Mouse (Mus musculus): ENCODE measurements around the gene Pcdh20. TPM values are rescaled to one million over a fixed set of nuclear protein-coding genes. Genes with fewer than 3 reads are reported as not detected.

Pcdh20 gene
- polyA plus RNA-seq (2015; fragmentation: Nextera tagmentation; extraction: Ambion mirVana) = 6.5 and 7.0 TPM in 2 replicates

GRCm38 (mm10) chr14:88470495-88471434, at the start of gene Pcdh20:
TSS of gene Pcdh20 (minus strand) at chr14:88471396.
- peak within 1 kb of the TSS; percentile 92 for H3K4me2 ChIP-seq (replicated peaks)
- WGBS = 1% methylated on average over 29 of the region's 29 CpGs
- peak within 1 kb of the TSS; percentile 53 for H3K4me3 ChIP-seq
- no peaks in the 10 kb centered on the region for H3K27me3 ChIP-seq
- no peak within 1 kb of the TSS for H3K27ac ChIP-seq (replicated peaks)
- H3K9me3 ChIP-seq = no peaks in the 10 kb centered on the region
- no peaks in the 10 kb centered on the region for H3K36me3 ChIP-seq
- peaks cover 25% of the 10 kb centered on the region for H3K4me1 ChIP-seq
- peak; percentile 80 for ATAC-seq (replicated peaks)
- peak within 1 kb of the TSS; percentile 48 for H3K9ac ChIP-seq (replicated peaks)

GRCm38 (mm10) chr14:88479909-88480308, 8.7 kb upstream of the Pcdh20 start:
- peak; percentile 64 for ATAC-seq (replicated peaks)
- Histone ChIP-seq H3K27ac (replicated peaks) (no peak overlapping the region), H3K36me3 (no peaks in the 10 kb centered on the region), H3K27me3 (no peaks in the 10 kb centered on the region), H3K9ac (replicated peaks) (no peak overlapping the region), H3K4me1 (no peaks in the 10 kb centered on the region), H3K4me2 (replicated peaks) (no peak overlapping the region), H3K9me3 (no peaks in the 10 kb centered on the region), H3K4me3 (no peak overlapping the region)
- 35% methylated on average over 3 of the region's 3 CpGs for WGBS

- WGBS = 1% methylated on average over 9 of the region's 9 CpGs
- Histone ChIP-seq H3K4me1 (peaks cover 27% of the 10 kb centered on the region), H3K27me3 (no peaks in the 10 kb centered on the region), H3K9ac (replicated peaks) (peak overlapping the region; percentile 48; the same call in 1 of the 2 replicates), H3K4me2 (replicated peaks) (peak overlapping the region; percentile 92), H3K27ac (replicated peaks) (no peak overlapping the region), H3K9me3 (no peaks in the 10 kb centered on the region), H3K36me3 (no peaks in the 10 kb centered on the region), H3K4me3 (peak overlapping the region; percentile 53)
- peak; percentile 20; the same call in 1 of the 2 replicates for ATAC-seq (replicated peaks)
These were observed 1.2 kb downstream of the Pcdh20 start for GRCm38 (mm10) chr14:88469956-88470355.

GRCm38 (mm10) chr14:88469361-88469760, 1.8 kb downstream of the Pcdh20 start:
- WGBS = 1% methylated on average over 18 of the region's 18 CpGs
- no peaks in the 10 kb centered on the region for H3K27me3 ChIP-seq
- no peaks in the 10 kb centered on the region for H3K9me3 ChIP-seq
- peak overlapping the region; percentile 38 for H3K9ac ChIP-seq (replicated peaks)
- H3K4me3 ChIP-seq = peak overlapping the region; percentile 53
- no peaks in the 10 kb centered on the region for H3K36me3 ChIP-seq
- no peak overlapping the region for H3K27ac ChIP-seq (replicated peaks)
- peak overlapping the region; percentile 92 for H3K4me2 ChIP-seq (replicated peaks)
- H3K4me1 ChIP-seq = peaks cover 27% of the 10 kb centered on the region
- ATAC-seq (replicated peaks) = peak; percentile 74

GRCm38 (mm10) chr14:88466416-88466815, 4.8 kb downstream of the Pcdh20 start:
- H3K4me1 ChIP-seq = peaks cover 34% of the 10 kb centered on the region
- 64% methylated on average over 1 of the region's 1 CpGs for WGBS
- no peak for ATAC-seq (replicated peaks)
- no peaks in the 10 kb centered on the region for H3K36me3 ChIP-seq
- no peak overlapping the region for H3K27ac ChIP-seq (replicated peaks)
- no peak overlapping the region for H3K4me3 ChIP-seq
- H3K9me3 ChIP-seq = no peaks in the 10 kb centered on the region
- no peaks in the 10 kb centered on the region for H3K27me3 ChIP-seq
- H3K9ac ChIP-seq (replicated peaks) = no peak overlapping the region
- H3K4me2 ChIP-seq (replicated peaks) = no peak overlapping the region

- peak; percentile 72 for ATAC-seq (replicated peaks)
- Histone ChIP-seq H3K9ac (replicated peaks) (no peak overlapping the region), H3K9me3 (no peaks in the 10 kb centered on the region), H3K4me1 (peaks cover 17% of the 10 kb centered on the region), H3K4me3 (no peak overlapping the region), H3K36me3 (no peaks in the 10 kb centered on the region), H3K27ac (replicated peaks) (no peak overlapping the region), H3K27me3 (no peaks in the 10 kb centered on the region), H3K4me2 (replicated peaks) (no peak overlapping the region)
- 22% methylated on average over 1 of the region's 1 CpGs for WGBS
These were observed 6.8 kb downstream of the Pcdh20 start for GRCm38 (mm10) chr14:88464356-88464755.

GRCm38 (mm10) chr14:88463357-88463756, 7.8 kb downstream of the Pcdh20 start:
- H3K9ac ChIP-seq (replicated peaks) = no peak overlapping the region
- H3K36me3 ChIP-seq = no peaks in the 10 kb centered on the region
- H3K4me2 ChIP-seq (replicated peaks) = no peak overlapping the region
- no peak overlapping the region for H3K4me3 ChIP-seq
- 70% methylated on average over 2 of the region's 2 CpGs for WGBS
- ATAC-seq (replicated peaks) = no peak
- H3K27ac ChIP-seq (replicated peaks) = no peak overlapping the region
- H3K27me3 ChIP-seq = no peaks in the 10 kb centered on the region
- peaks cover 12% of the 10 kb centered on the region for H3K4me1 ChIP-seq
- H3K9me3 ChIP-seq = no peaks in the 10 kb centered on the region

- Histone ChIP-seq H3K36me3 (no peaks in the 10 kb centered on the region), H3K27me3 (no peaks in the 10 kb centered on the region), H3K4me2 (replicated peaks) (no peak overlapping the region), H3K4me1 (peaks cover 12% of the 10 kb centered on the region), H3K9ac (replicated peaks) (no peak overlapping the region), H3K27ac (replicated peaks) (no peak overlapping the region), H3K4me3 (no peak overlapping the region), H3K9me3 (no peaks in the 10 kb centered on the region)
- 92% methylated on average over 3 of the region's 3 CpGs for WGBS
- no peak for ATAC-seq (replicated peaks)
These were observed 8.3 kb downstream of the Pcdh20 start for GRCm38 (mm10) chr14:88462944-88463343.

GRCm38 (mm10) chr14:88460705-88461104, 10.5 kb downstream of the Pcdh20 start:
- Histone ChIP-seq H3K9ac (replicated peaks) (no peak overlapping the region), H3K4me2 (replicated peaks) (no peak overlapping the region), H3K36me3 (no peaks in the 10 kb centered on the region), H3K27me3 (no peaks in the 10 kb centered on the region), H3K4me3 (no peak overlapping the region), H3K9me3 (no peaks in the 10 kb centered on the region), H3K27ac (replicated peaks) (no peak overlapping the region), H3K4me1 (peaks cover 9% of the 10 kb centered on the region)
- 84% methylated on average over 3 of the region's 3 CpGs for WGBS
- no peak for ATAC-seq (replicated peaks)

GRCm38 (mm10) chr14:88443304-88443703, 27.9 kb downstream of the Pcdh20 start:
- H3K4me3 ChIP-seq = no peak overlapping the region
- no peaks in the 10 kb centered on the region for H3K9me3 ChIP-seq
- no peak for ATAC-seq (replicated peaks)
- no peaks in the 10 kb centered on the region for H3K36me3 ChIP-seq
- no peak overlapping the region for H3K4me2 ChIP-seq (replicated peaks)
- no peaks in the 10 kb centered on the region for H3K27me3 ChIP-seq
- no peak overlapping the region for H3K27ac ChIP-seq (replicated peaks)
- 78% methylated on average over 5 of the region's 5 CpGs for WGBS
- H3K4me1 ChIP-seq = no peaks in the 10 kb centered on the region
- no peak overlapping the region for H3K9ac ChIP-seq (replicated peaks)

- no peak overlapping the region for H3K4me3 ChIP-seq
- no peak overlapping the region for H3K27ac ChIP-seq (replicated peaks)
- H3K27me3 ChIP-seq = no peaks in the 10 kb centered on the region
- no peak overlapping the region for H3K4me2 ChIP-seq (replicated peaks)
- H3K4me1 ChIP-seq = no peaks in the 10 kb centered on the region
- H3K9me3 ChIP-seq = no peaks in the 10 kb centered on the region
- H3K9ac ChIP-seq (replicated peaks) = no peak overlapping the region
- ATAC-seq (replicated peaks) = no peak
- no peaks in the 10 kb centered on the region for H3K36me3 ChIP-seq
- WGBS = 96% methylated on average over 7 of the region's 7 CpGs
These were observed 41.8 kb downstream of the Pcdh20 start for GRCm38 (mm10) chr14:88429393-88429792.

- Histone ChIP-seq H3K4me3 (no peak overlapping the region), H3K27ac (replicated peaks) (no peak overlapping the region), H3K4me1 (no peaks in the 10 kb centered on the region), H3K4me2 (replicated peaks) (no peak overlapping the region), H3K9me3 (no peaks in the 10 kb centered on the region), H3K36me3 (no peaks in the 10 kb centered on the region), H3K27me3 (no peaks in the 10 kb centered on the region), H3K9ac (replicated peaks) (no peak overlapping the region)
- peak; percentile 74 for ATAC-seq (replicated peaks)
- WGBS = 57% methylated on average over 1 of the region's 1 CpGs
These were observed 43.8 kb downstream of the Pcdh20 start for GRCm38 (mm10) chr14:88427370-88427769.
